Mouse (Mus musculus): ENCODE measurements around the gene Sema4g. TPM values are rescaled to one million over a fixed set of nuclear protein-coding genes. Genes with fewer than 3 reads are reported as not detected.

Sema4g gene
- 9.3 and 11.3 TPM in 2 replicates for polyA plus RNA-seq (2015; fragmentation: Nextera tagmentation; extraction: Ambion mirVana)

GRCm38 (mm10) chr19:44988831-44989566, at the start of gene Sema4g:
Sema4g (plus strand) TSS chr19:44989101.
- ATAC-seq (peak; percentile 69), DNase-seq (peak; percentile 60)
- WGBS (ENCODE audit: insufficient replicate concordance) = under 1% methylated on average over 47 of the region's 58 CpGs
- no peaks in the 10 kb centered on the region for H3K36me3 ChIP-seq (replicated peaks; ENCODE audit: insufficient read depth, low read length)
- H3K4me3 ChIP-seq (ENCODE audit: low read depth, low read length) = peak within 1 kb of the TSS; percentile 64
- H3K27ac ChIP-seq (ENCODE audit: low read depth) = peak within 1 kb of the TSS; percentile 94
- no peaks in the 10 kb centered on the region for H3K9me3 ChIP-seq (ENCODE audit: low read length)
- peaks cover 9% of the 10 kb centered on the region; the same call in 1 of the 2 replicates for H3K27me3 ChIP-seq (ENCODE audit: insufficient read depth, low read length)
- H3K4me2 ChIP-seq (ENCODE audit: low read depth, low read length) = peak within 1 kb of the TSS; percentile 80
- peak; percentile 40; the same call in 1 of the 2 replicates for TF ChIP-seq CTCF (IDR thresholded peaks at IDR 0.05; ENCODE audit: low read depth)
- no peak for TF ChIP-seq EP300 (IDR thresholded peaks at IDR 0.05; ENCODE audit: low read depth)
- H3K9ac ChIP-seq (replicated peaks) = peak within 1 kb of the TSS; percentile 71
- H3K4me1 ChIP-seq (ENCODE audit: insufficient read depth) = peaks cover 23% of the 10 kb centered on the region

GRCm38 (mm10) chr19:44959633-44960032, 29.3 kb upstream of the Sema4g start:
- Histone ChIP-seq H3K36me3 (replicated peaks; ENCODE audit: insufficient read depth, low read length) (peaks cover 74% of the 10 kb centered on the region), H3K27ac (ENCODE audit: low read depth) (no peak overlapping the region), H3K9me3 (ENCODE audit: low read length) (no peaks in the 10 kb centered on the region), H3K4me2 (ENCODE audit: low read depth, low read length) (no peak overlapping the region), H3K4me1 (ENCODE audit: insufficient read depth) (no peaks in the 10 kb centered on the region), H3K27me3 (ENCODE audit: insufficient read depth, low read length) (no peaks in the 10 kb centered on the region), H3K4me3 (ENCODE audit: low read depth, low read length) (no peak overlapping the region), H3K9ac (replicated peaks) (no peak overlapping the region)
- TF ChIP-seq CTCF (IDR thresholded peaks at IDR 0.05; ENCODE audit: low read depth) = no peak
- TF ChIP-seq EP300 (IDR thresholded peaks at IDR 0.05; ENCODE audit: low read depth) = no peak
- no peak for ATAC-seq
- WGBS (ENCODE audit: insufficient replicate concordance) = 93% methylated on average over 2 of the region's 2 CpGs
- no peak for DNase-seq

- Histone ChIP-seq H3K36me3 (replicated peaks; ENCODE audit: insufficient read depth, low read length) (peaks cover 70% of the 10 kb centered on the region), H3K9me3 (ENCODE audit: low read length) (no peaks in the 10 kb centered on the region), H3K27me3 (ENCODE audit: insufficient read depth, low read length) (no peaks in the 10 kb centered on the region), H3K9ac (replicated peaks) (no peak overlapping the region), H3K4me1 (ENCODE audit: insufficient read depth) (no peaks in the 10 kb centered on the region), H3K27ac (ENCODE audit: low read depth) (no peak overlapping the region), H3K4me2 (ENCODE audit: low read depth, low read length) (no peak overlapping the region), H3K4me3 (ENCODE audit: low read depth, low read length) (no peak overlapping the region)
- no peak for DNase-seq
- WGBS (ENCODE audit: insufficient replicate concordance) = 87% methylated on average over 1 of the region's 1 CpGs
- ATAC-seq = no peak
- TF ChIP-seq CTCF (IDR thresholded peaks at IDR 0.05; ENCODE audit: low read depth) (no peak), EP300 (IDR thresholded peaks at IDR 0.05; ENCODE audit: low read depth) (no peak)
Measured at GRCm38 (mm10) chr19:44965978-44966377, 22.9 kb upstream of the Sema4g start.

GRCm38 (mm10) chr19:44968329-44968728, 20.6 kb upstream of the Sema4g start:
- Histone ChIP-seq H3K27me3 (ENCODE audit: insufficient read depth, low read length) (no peaks in the 10 kb centered on the region), H3K4me2 (ENCODE audit: low read depth, low read length) (no peak overlapping the region), H3K9me3 (ENCODE audit: low read length) (no peaks in the 10 kb centered on the region), H3K4me3 (ENCODE audit: low read depth, low read length) (no peak overlapping the region), H3K27ac (ENCODE audit: low read depth) (no peak overlapping the region), H3K36me3 (replicated peaks; ENCODE audit: insufficient read depth, low read length) (peaks cover 72% of the 10 kb centered on the region), H3K9ac (replicated peaks) (no peak overlapping the region), H3K4me1 (ENCODE audit: insufficient read depth) (no peaks in the 10 kb centered on the region)
- WGBS (ENCODE audit: insufficient replicate concordance) = 75% methylated on average over 3 of the region's 3 CpGs
- DNase-seq (no peak), ATAC-seq (no peak)
- TF ChIP-seq CTCF (IDR thresholded peaks at IDR 0.05; ENCODE audit: low read depth) (no peak), EP300 (IDR thresholded peaks at IDR 0.05; ENCODE audit: low read depth) (no peak)

- TF ChIP-seq EP300 (IDR thresholded peaks at IDR 0.05; ENCODE audit: low read depth) (no peak), CTCF (IDR thresholded peaks at IDR 0.05; ENCODE audit: low read depth) (no peak)
- Histone ChIP-seq H3K27ac (ENCODE audit: low read depth) (no peak overlapping the region), H3K9me3 (ENCODE audit: low read length) (no peaks in the 10 kb centered on the region), H3K4me1 (ENCODE audit: insufficient read depth) (no peaks in the 10 kb centered on the region), H3K4me3 (ENCODE audit: low read depth, low read length) (no peak overlapping the region), H3K4me2 (ENCODE audit: low read depth, low read length) (no peak overlapping the region), H3K9ac (replicated peaks) (no peak overlapping the region), H3K36me3 (replicated peaks; ENCODE audit: insufficient read depth, low read length) (peaks cover 87% of the 10 kb centered on the region), H3K27me3 (ENCODE audit: insufficient read depth, low read length) (no peaks in the 10 kb centered on the region)
- DNase-seq (no peak), ATAC-seq (no peak)
- WGBS (ENCODE audit: insufficient replicate concordance) = 74% methylated on average over 6 of the region's 6 CpGs
Measured at GRCm38 (mm10) chr19:44976636-44977035, 12.3 kb upstream of the Sema4g start.

- Histone ChIP-seq H3K27ac (ENCODE audit: low read depth) (no peak overlapping the region), H3K9me3 (ENCODE audit: low read length) (no peaks in the 10 kb centered on the region), H3K9ac (replicated peaks) (no peak overlapping the region), H3K36me3 (replicated peaks; ENCODE audit: insufficient read depth, low read length) (peaks cover 86% of the 10 kb centered on the region), H3K27me3 (ENCODE audit: insufficient read depth, low read length) (no peaks in the 10 kb centered on the region), H3K4me3 (ENCODE audit: low read depth, low read length) (no peak overlapping the region), H3K4me1 (ENCODE audit: insufficient read depth) (no peaks in the 10 kb centered on the region), H3K4me2 (ENCODE audit: low read depth, low read length) (no peak overlapping the region)
- DNase-seq (no peak), ATAC-seq (no peak)
- 88% methylated on average over 6 of the region's 6 CpGs for WGBS (ENCODE audit: insufficient replicate concordance)
- TF ChIP-seq CTCF (IDR thresholded peaks at IDR 0.05; ENCODE audit: low read depth) (no peak), EP300 (IDR thresholded peaks at IDR 0.05; ENCODE audit: low read depth) (no peak)
Measured at GRCm38 (mm10) chr19:44977148-44977547, 11.8 kb upstream of the Sema4g start.

Data from liver, postnatal 0 days (tissue).